Mouse (Mus musculus) CD4-positive, CD25-positive, alpha-beta regulatory T cell, adult 2 months (primary cell): Measurements from ENCODE around the gene Lyst.

ENCODE experiments used
- DNase-seq: peaks from one replicate; pipeline ENCODE4 v3.0.0-alpha.2; 2012; ENCODE audit warnings: low read depth, low spot score

The Lyst gene

GRCm38 (mm10) chr13:13573572-13574257, 16.5 kb upstream of the Lyst start:
- DNase-seq: no peak

GRCm38 (mm10) chr13:13574258-13574870, 15.8 kb upstream of the Lyst start:
- DNase-seq: no peak

- DNase-seq: no peak
Measured at GRCm38 (mm10) chr13:13575106-13575505, 15.1 kb upstream of the Lyst start.

GRCm38 (mm10) chr13:13576469-13577205, 13.6 kb upstream of the Lyst start:
- no peak for DNase-seq

GRCm38 (mm10) chr13:13581988-13582387, 8.2 kb upstream of the Lyst start:
- DNase-seq: peak; percentile 21

- no peak for DNase-seq
Measured at GRCm38 (mm10) chr13:13583473-13583872, 6.7 kb upstream of the Lyst start.

GRCm38 (mm10) chr13:13587653-13588184, 2.5 kb upstream of the Lyst start:
- DNase-seq: no peak

- no peak for DNase-seq
Measured at GRCm38 (mm10) chr13:13588518-13588917, 1.7 kb upstream of the Lyst start.

GRCm38 (mm10) chr13:13589032-13589431, 1.2 kb upstream of the Lyst start:
- no peak for DNase-seq

- no peak for DNase-seq
Measured at GRCm38 (mm10) chr13:13591892-13592291, 1.7 kb downstream of the Lyst start.

- no peak for DNase-seq
Measured at GRCm38 (mm10) chr13:13596424-13597044, 6.3 kb downstream of the Lyst start.

GRCm38 (mm10) chr13:13597896-13598295, 7.7 kb downstream of the Lyst start:
- DNase-seq: no peak

DNA sequence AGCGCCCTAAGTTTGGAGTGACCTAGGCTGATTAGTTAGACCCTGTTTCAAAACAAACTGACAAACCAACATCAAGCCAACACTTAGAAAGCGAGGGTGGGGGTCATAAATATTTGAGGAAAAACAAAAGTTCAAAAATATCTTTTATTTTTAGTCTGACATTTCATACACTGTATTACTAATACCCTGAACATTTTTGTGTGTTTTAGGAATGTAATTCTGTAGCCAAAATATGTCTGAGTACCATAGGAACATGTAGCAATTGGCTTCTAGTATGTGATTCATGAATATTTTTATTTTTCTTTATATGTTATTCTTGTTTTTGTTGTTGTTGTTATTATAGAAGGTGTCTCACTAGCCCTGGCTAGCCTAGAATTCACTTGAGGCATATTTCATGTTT, 11.2 kb downstream of the Lyst start:
- DNase-seq: no peak

- DNase-seq: no peak
Measured at GRCm38 (mm10) chr13:13606149-13606548, 16.0 kb downstream of the Lyst start.

GRCm38 (mm10) chr13:13608311-13608710, 18.1 kb downstream of the Lyst start:
- DNase-seq: no peak

DNA sequence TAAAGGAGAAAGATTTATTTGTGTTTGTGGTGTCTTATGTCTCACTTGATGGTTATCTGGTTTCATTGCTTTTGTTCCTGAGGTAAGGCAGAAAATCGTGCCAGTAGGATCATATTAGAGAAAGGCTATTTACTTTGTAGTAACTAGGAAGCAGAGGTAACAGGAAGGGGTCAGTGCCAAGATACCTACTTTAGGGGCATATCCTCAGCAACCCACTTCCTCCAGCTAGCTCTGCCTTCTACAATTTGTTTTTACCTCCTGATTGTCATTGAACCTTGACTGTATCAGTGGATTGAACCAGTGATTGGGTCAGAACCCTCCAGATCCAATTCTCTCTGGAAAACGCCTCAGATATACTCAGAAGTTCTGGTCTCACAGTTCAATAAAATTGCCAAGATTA, 19.5 kb downstream of the Lyst start:
- DNase-seq: no peak

DNA sequence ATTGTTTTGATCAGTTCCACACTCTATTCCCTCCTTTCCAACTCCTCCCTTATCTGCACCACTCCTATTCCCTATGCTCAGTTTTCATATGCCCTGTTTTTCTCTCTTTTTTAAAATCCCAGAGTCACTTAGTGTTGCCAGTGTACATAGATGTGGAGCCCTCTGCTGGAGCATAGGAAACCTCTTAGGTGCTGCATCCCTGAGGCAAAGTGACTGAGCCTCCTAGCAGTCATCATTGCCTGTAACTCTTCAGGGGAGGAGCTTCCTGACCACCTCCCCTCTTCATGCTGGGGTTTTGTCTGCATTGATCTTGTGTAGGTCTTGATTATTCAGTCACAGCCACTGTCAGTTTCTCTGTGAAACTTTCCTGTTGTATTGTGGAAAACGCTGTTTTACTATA, 22.7 kb downstream of the Lyst start:
- DNase-seq: peak; percentile 76

DNA sequence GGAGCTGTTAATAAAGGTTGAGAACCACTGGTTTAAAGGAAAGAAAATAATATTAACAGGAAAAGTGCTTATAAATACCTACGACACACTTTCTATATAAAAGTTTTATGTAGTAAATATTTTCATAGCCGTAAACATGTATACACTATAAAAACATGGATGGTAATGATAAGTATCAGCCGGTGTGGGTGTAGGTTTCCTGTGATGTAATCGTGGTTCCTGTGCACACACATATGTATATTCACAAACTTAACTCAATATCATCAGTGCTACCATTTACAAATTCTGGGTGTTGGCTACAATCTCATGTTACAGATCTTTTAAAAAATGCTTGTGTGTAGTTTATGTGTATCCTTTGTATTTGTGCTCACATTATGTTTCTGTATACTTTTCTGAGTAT, 24.0 kb downstream of the Lyst start:
- peak; percentile 42 for DNase-seq

- peak; percentile 7 for DNase-seq
Measured at GRCm38 (mm10) chr13:13621456-13621855, 31.3 kb downstream of the Lyst start.

DNA sequence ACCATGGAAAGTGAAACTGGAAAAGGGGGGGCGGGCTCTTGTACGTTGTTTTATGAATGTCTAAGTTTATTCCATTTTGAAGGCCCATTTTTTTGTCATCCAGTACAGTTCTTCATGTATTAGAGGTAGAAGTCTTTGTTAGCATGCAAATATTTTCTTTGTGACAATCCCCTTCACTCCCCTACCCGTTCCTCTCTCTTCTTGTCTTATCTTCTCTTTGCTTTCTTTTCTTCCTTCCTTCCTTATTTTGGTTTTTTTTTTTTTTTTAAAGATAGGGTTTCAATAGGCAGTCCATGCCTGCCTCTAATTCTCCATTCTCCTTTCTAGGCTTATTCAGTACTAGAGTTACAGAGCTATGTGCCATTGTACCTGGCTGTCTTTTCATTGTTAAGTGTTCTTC, 32.4 kb downstream of the Lyst start:
- DNase-seq: no peak

GRCm38 (mm10) chr13:13633746-13634145, 43.5 kb downstream of the Lyst start:
- DNase-seq: no peak

DNA sequence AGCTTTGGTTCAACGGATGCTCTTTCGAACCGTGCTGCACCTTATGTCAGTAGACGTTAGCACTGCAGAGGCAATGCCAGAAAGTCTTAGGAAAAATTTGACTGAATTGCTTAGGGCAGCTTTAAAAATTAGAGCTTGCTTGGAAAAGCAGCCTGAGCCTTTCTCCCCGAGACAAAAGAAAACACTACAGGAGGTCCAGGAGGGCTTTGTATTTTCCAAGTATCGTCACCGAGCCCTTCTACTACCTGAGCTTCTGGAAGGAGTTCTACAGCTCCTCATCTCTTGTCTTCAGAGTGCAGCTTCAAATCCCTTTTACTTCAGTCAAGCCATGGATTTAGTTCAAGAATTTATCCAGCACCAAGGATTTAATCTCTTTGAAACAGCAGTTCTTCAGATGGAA, 44.5 kb downstream of the Lyst start:
- DNase-seq: no peak
